Mouse (Mus musculus) c-Kit-positive CD71-positive TER-119-negative erythroid progenitor cells, embryonic 14.5 days (primary cell): ENCODE measurements around the gene Prep.
"Not testable (repeated sequence)": the region's sequence is repeated elsewhere in the genome, so short reads cannot be mapped to it uniquely, and the experiment has no call there.

Experiments
- DNase-seq: peaks from one replicate; pipeline ENCODE4 v3.0.0-alpha.2; 2013; ENCODE audit warnings: low read depth

Gene Prep

GRCm38 (mm10) chr10:45118389-45118788 is 51.4 kb downstream of the Prep start:
- DNase-seq = no peak

GRCm38 (mm10) chr10:45121637-45122036 is 54.6 kb downstream of the Prep start:
- DNase-seq = no peak

GRCm38 (mm10) chr10:45122476-45122875 is 55.5 kb downstream of the Prep start:
- DNase-seq = no peak

GRCm38 (mm10) chr10:45123011-45123410 is 56.0 kb downstream of the Prep start:
- DNase-seq = no peak

- DNase-seq = no peak
These were observed 62.1 kb downstream of the Prep start for GRCm38 (mm10) chr10:45129105-45129504.

GRCm38 (mm10) chr10:45130004-45130403 is 63.0 kb downstream of the Prep start:
- peak; percentile 82 for DNase-seq

GRCm38 (mm10) chr10:45132371-45132770 is 65.4 kb downstream of the Prep start:
- DNase-seq = peak; percentile 30

- no peak for DNase-seq
These were observed 69.8 kb downstream of the Prep start for GRCm38 (mm10) chr10:45136806-45137205.

GRCm38 (mm10) chr10:45139910-45140309 is 72.9 kb downstream of the Prep start:
- DNase-seq = no peak

- no peak for DNase-seq
These were observed 73.6 kb downstream of the Prep start for GRCm38 (mm10) chr10:45140474-45141212.

GRCm38 (mm10) chr10:45142359-45142758 is 75.4 kb downstream of the Prep start:
- DNase-seq = no peak

- no peak for DNase-seq
These were observed 77.2 kb downstream of the Prep start for GRCm38 (mm10) chr10:45144038-45144817.

GRCm38 (mm10) chr10:45146821-45147220 is 79.8 kb downstream of the Prep start:
- DNase-seq = no peak

GRCm38 (mm10) chr10:45151137-45151536 is 84.1 kb downstream of the Prep start:
- no peak for DNase-seq

GRCm38 (mm10) chr10:45151771-45152692 is 85.0 kb downstream of the Prep start:
- no peak for DNase-seq

GRCm38 (mm10) chr10:45154557-45155060 is 87.6 kb downstream of the Prep start:
- no peak for DNase-seq

- DNase-seq = no peak
These were observed 98.8 kb downstream of the Prep start for GRCm38 (mm10) chr10:45165851-45166250.

GRCm38 (mm10) chr10:45173927-45174326 is 106.9 kb downstream of the Prep start:
- no peak for DNase-seq

- no peak for DNase-seq
These were observed 107.3 kb downstream of the Prep start for GRCm38 (mm10) chr10:45174345-45174744.

- DNase-seq = not testable (repeated sequence)
These were observed 110.8 kb downstream of the Prep start, which contains the start of gene Popdc3 for GRCm38 (mm10) chr10:45177798-45178197. TSS of gene Popdc3 (plus strand) at chr10:45178098.

GRCm38 (mm10) chr10:45180677-45181326 is 113.8 kb downstream of the Prep start:
- DNase-seq = no peak
